Mouse (Mus musculus): ENCODE measurements around the gene Lrch4. TPM values are rescaled to one million over a fixed set of nuclear protein-coding genes. Genes with fewer than 3 reads are reported as not detected.

Gene Lrch4
- 10 to 100 TPM; 18.4 to 20.5 TPM for total RNA-seq (2021)

DNA sequence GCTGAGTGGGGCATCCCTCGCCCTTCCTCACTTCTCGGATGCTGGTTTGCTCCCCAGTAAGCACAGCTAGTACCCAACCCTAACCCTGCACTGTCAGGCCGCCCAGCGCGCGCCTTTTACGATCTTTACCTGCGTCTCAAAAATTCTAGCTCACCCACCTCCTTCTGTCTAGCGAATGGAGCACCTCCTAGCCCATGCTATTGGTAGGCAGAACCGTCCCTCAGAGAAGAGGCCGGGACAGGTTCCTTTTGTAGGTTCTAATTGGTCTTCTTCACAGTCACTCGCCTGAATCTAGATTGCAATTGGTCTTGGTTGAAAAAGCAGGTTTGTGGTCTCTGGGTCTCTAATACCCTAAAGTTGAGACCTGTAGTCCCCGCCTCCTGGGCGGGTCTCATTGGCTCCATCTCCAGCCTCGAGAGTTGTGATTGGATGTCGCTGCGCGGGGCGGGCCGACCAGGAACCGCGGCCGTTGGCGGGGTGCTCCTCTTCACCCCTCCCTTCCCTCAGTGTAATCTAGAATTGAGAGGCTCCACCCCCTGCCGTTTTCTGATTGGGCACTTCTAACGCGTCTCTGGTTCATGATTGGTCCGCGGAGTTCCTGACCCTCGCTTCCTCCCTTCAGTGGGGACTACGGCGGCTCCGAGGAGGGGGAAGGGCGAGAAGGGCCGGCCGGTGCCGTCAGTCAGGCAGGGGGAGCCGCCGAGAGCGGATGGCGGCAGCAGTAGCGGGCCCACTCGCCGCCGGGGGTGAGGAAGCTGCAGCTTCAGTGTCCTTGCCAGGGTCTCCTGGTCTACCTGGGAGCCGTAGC lies at the start of gene Lrch4, which contains the start of the genes Fbxo24 and Gm20605:
Gene Lrch4 (plus strand): TSS at position 624 of the 808 bp plus-strand sequence.
Gene Fbxo24 (minus strand): TSS at position 505 of the 808 bp plus-strand sequence.
Gene Gm20605 (plus strand): TSS at position 678 of the 808 bp plus-strand sequence.
- intact Hi-C loops (cut with DNase I): loop anchor here (5.0 kb wide), 1 partner anchor 41 kb away; no protein-coding TSS in a partner anchor
- DNase-seq: peak; percentile 96

DNA sequence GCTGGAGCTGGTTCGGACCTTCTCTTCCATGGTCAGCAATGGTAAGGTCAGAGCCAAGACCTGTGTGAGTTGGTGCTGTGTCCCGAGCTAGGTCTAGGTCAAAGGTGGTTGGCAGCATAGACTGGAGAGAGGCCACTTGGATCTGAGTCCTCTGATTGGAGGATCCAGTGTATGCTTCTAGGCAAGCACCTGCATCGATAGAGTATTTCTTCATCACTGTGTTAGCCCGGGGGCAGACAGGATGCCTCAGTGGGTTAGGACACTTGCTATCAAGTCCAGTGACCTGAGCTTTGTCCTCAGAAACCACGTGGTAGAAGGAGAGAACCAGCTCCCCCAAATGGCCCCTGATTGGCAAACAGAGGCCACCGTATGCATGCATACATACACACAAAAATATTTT lies 48.7 kb upstream of the Lrch4 start:
- no peak for DNase-seq
- intact Hi-C loops (cut with DNase I): no loop called here

DNA sequence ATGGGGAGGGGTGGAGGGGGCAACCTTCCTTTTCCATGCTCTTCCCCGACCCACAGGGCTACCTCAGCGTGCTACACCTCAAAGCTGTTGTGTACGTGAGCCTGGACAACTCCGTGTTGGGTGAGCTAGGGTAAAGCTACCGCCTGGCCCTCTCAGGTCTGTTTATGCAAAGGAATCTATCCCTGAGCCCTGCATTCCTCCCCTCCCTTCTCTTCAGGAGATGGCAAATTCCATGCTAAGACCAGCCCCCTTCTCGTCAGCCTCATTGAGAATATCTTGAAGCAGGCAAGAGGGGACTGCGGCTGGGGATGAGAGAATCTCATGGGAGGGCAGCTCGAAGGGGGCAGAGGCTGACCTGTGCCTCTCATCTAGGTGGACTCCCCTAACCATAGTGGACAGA lies 46.2 kb upstream of the Lrch4 start:
- DNase-seq: no peak
- intact Hi-C loops (cut with DNase I): no loop called here

DNA sequence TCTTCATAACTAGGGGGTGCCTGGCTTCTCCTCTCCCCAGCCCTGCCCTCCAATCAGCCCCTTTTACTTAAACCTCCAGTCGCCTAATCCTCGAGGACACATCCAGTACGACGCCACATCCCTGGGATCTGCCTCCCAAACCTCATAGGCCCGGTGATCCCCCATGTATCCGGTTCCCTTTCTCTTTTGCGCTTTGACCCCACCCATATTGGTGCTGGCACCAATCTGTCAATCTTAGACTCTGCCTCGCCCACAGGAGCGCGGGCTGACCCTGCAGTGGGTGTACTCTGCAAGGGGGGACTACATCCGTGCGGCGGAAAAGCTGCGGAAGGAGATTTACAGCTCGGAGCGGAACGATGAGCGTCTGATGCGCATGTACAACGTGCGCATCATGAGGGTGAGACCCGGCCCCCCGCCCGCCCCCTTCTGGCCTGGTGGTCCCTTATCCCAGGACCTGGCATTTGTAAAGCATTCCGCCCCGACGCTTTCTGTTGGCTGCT lies 45.2 kb upstream of the Lrch4 start:
- DNase-seq: peak; percentile 27 to 39
- intact Hi-C loops (cut with DNase I): loop anchor here (2.0 kb wide), 1 partner anchor 69 kb away; no protein-coding TSS in a partner anchor

DNA sequence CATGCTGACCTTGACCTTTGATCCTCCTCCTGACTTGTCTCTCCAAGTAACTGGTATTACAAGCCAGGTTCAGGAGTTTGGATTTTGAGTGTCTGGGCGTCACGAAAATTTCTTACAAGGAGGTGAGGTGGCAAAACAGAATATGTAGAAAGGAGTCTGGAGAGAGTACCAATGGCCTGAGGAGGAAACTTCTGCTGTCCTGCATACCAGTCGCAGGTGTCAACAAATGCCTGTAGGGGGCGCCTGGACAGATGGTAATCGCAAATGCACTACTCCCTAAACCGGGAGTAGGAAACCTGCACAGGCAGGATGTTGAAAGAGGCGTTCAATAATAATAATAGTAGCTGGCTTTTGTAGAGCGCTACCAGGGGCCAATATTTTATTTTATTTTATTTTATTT lies 43.9 kb upstream of the Lrch4 start:
- intact Hi-C loops (cut with DNase I): loop anchor here (2.0 to 5.0 kb wide), 4 partner anchors 42 to 172 kb away; partner anchors contain the start of genes Fbxo24, Gm20605 and Lrch4

DNA sequence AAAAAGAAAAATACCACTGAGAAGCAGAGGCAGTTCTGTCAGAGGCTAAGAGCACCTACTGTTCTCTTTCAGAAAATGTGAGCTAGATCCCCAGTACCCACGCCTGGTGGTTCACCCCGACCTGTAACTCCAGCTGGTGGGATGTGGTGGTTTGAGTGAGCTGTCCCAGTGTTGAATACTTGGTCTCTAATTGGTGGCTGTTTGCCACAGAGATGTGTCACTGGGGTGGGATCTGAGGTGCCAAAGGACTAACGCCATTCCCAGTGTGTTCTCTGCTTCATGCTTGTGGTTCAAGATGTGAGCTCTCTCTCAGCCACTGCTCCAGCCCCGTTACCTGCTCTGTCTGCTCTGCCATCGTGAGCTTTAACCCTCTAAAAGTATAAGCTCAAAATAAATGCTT lies 38.4 kb upstream of the Lrch4 start:
- intact Hi-C loops (cut with DNase I): no loop called here

More for the DNA sequence above, 43.9 kb upstream of the Lrch4 start:
- DNase-seq: peak; percentile 68 to 73

DNA sequence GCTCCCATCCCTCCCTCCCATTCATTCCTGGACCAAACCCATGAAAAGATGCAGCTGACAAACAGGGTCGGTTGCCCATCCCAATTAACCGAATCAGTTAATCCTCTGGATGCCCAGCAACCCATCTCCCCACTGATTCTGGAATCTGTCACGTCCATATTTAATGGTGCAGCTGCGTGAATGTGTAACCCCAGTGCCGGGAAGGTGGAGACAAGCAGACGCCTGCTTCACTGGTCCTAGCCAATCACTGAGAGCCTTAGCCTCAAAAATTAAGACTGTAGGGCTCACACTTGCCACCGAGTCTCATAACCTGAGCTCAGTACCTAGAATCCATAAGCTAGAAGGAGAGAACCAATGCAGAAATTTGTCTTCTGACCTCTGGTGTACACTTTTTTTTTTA lies 33.0 kb upstream of the Lrch4 start:
- intact Hi-C loops (cut with DNase I): no loop called here
- no peak for DNase-seq

More for the DNA sequence above, 38.4 kb upstream of the Lrch4 start:
- DNase-seq: no peak

DNA sequence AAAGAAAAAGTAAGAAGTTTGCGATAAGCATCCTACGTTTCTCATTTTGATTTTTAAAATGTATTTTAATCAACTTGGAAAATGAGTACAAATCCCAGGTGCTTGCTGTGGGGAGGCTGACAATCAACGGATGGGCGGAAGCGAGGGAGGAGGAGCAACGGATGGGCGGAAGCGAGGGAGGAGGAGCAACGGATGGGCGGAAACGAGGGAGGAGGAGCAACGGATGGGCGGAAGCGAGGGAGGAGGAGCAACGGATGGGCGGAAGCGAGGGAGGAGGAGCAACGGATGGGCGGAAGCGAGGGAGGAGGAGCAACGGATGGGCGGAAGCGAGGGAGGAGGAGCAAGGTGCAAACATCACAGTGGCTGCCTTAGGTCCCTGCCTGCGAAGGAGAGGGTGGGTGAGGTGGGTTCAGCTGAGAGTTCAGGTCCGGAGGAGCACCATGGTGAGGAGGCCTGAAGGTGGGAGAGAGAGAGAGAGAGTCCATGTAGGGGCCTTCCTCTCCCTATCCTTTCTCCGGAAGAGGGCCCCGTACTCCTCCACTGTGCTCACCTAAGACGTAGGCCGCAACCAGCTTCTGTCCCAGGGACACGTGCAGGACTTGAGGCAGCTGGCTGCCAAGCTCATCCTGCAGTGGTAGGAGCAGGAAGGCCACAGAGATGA lies 32.2 kb upstream of the Lrch4 start:
- intact Hi-C loops (cut with DNase I): no loop called here

DNA sequence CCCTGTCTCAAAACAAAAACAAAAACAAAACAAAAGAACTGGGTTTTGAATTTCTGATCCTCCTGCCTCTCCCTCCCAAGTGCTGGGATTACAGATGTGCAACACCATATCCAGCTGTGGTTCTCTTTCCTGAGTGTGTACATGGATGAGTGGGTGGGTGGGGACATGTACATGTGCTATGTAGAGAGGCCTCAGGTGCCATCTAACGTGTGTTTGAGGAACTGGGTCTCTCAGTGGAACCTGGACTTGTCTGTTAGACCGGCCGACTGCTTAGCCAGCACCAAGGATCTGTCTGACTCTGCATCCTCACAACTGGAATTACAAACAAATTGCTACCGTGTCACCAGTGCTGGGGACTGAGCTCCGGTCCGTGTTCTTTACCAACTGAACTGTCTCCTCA lies 31.3 kb upstream of the Lrch4 start:
- intact Hi-C loops (cut with DNase I): no loop called here
- DNase-seq: no peak

More for the DNA sequence above, 32.2 kb upstream of the Lrch4 start:
- no peak for DNase-seq

DNA sequence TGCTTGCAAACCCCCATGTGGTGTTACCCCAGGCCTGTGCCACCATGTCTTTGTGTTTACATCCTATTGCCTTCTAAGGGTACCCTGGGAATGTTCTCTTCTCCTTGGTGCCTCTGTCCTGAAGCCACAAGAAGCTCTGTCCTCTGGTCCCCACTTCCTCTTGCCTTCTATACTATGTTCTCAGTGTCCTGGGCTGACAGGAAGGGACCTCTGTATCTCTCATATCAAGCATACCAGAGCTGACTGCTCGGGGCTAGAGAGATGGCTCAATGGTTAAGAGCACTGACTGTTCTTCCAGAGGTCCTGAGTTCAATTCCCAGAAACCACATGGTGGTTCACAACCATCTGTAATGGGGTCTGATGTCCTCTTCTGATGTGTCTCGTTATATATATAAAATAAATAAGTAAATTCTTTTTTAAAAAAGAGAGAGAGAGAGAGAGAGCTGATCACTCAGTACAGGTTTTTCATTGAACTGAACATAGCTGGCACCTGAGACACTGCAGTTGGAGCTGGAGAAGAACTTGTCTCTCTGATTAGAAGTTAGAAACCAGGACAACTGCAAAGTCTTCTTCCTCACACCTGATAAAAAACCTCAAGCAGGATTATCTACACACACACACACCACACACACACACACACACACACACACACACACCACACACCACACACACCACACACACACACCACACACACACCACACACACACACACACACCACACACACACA lies 30.7 kb upstream of the Lrch4 start:
- no peak for DNase-seq
- intact Hi-C loops (cut with DNase I): no loop called here

DNA sequence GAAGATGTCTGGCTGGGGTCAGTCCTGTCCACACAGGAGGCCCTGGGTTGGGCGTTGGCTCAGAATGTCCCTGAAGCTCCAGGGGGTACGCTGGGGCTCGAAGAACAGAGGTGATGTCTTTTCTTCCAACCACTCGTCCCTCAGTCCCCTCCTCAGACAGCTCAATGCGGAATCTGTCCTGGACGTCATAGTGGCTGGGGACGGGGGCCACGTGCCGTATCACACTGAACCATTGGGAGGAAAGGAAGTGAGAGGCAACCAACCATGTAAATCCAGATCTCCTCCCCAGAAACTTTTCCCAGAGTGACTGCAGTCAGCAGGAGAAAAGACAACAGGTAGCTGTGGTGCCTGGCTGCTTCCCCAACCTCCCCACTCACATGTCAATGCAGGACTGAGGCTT lies 29.3 kb upstream of the Lrch4 start:
- DNase-seq: no peak
- intact Hi-C loops (cut with DNase I): no loop called here

DNA sequence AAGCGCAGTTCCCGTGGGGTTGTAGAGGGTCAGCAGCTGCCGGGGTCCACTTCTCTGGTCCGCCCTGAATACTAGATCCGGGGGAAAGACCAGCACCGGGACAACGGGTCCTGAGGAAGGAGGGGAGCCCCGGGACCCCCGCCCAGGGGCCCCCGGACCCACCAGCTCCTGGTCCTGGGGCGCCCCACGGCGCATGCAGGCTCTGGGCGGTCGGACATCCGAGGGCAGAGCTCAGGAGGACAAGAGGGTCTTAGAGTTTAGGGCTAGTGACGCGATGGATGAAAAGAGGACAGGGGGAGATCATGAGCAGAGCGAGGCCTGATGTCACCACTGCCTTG lies 28.7 kb upstream of the Lrch4 start:
- no peak for DNase-seq
- intact Hi-C loops (cut with DNase I): loop anchor here (2.0 to 5.0 kb wide), 2 partner anchors 67 to 142 kb away; partner anchors contain the start of genes Epo, Gnb2 and Nyap1

DNA sequence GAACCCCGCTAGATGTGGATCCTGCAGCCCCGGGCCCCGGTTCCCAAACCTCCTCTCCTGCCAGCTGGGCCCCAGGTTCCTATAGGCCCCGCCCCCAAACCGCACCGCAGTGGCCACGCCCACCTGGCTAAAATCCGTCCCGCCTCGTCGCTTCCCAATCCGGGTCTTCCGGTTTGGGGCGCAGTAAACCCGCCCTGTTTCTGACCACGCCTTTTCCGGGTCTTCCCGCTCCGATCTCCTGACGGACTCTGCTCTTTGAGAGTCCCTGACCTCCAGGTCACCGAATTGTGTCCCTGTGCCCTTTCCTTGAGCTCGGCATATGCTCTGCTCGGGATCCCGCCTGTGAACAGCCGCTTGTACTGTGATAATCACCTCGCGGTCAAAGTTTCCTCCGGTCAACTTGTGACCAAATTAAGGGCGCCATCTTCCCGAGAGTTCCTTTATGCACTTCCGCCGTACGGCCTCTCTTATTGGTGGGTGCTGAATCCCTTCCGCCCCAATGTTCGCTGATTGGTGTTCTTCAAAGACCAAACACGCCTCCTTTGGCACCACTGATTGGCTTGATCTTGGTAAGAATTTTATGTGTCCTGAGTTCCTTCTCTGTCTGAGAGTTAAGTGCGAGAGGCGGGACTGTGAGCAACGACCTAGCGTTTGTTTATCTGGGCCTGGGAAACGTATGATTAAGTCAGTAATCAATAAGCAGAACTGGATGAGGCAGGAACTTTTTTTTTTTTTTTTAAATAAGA lies 28.1 kb upstream of the Lrch4 start, which contains the start of gene Mospd3:
Gene Mospd3 (minus strand): TSS at position 440 of the 746 bp plus-strand sequence.
- intact Hi-C loops (cut with DNase I): loop anchor here (1.0 to 5.0 kb wide), 3 partner anchors 27 to 142 kb away; partner anchors contain the start of genes Epo, Gnb2 and Nyap1
- peak; percentile 97 to 98 for DNase-seq

DNA sequence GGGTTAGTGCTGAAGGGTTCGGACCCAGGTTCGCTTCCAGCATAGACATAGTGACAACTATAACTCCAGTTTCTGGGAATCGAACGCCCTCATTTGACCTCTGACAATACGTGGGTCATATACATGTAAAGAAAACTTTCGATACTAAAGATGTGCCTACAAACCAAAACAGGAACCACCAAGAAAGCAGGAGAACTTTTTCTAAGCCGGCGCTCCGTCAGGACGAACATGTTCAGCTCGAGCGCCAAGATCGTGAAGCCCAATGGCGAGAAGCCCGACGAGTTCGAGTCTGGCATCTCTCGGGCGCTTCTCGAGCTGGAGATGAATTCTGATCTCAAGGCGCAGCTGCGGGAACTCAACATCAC lies 27.6 kb upstream of the Lrch4 start:
- DNase-seq: peak; percentile 47 to 48
- intact Hi-C loops (cut with DNase I): loop anchor here (1.0 to 5.0 kb wide), 3 partner anchors 26 to 141 kb away; partner anchors contain the start of genes Epo, Gnb2 and Nyap1

DNA sequence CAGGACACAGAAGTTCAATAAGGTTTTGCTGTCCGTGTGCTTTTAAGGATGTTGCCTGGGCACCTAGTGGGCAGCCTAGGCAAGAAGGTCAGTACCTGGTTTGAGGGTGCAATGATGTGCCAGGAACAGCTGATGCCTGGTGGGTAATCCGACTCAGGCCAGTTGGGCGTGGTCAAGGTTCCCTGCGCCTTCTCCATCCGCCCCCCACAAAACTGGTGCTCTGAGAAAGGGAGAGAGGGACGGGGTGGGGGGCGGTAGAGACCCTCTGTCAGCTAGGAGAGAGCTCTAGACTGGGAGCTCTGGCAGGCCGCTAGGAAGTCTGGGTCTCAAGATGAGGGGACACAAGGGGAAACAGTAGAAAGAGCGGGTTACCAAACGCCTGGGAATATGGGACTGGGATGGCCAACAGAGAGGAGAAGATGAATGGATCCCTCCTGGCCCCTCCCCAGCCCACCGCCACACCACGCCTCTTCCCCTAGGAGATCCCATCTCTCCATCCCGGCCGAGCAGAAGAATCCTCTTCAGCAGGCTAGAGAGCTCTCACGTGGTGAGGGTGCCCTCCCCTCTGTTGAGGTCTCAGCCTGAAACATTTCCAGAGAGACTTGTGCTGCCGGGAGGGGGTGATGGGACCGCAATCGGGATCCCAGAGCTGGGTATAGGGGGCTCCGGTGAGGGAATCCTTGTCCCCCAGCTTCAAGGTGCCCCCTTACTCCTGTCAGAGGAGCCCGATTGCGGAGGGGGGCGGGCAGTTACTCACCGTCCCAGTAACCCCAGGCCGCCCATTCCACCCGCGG lies 20.9 kb upstream of the Lrch4 start:
- intact Hi-C loops (cut with DNase I): no loop called here

DNA sequence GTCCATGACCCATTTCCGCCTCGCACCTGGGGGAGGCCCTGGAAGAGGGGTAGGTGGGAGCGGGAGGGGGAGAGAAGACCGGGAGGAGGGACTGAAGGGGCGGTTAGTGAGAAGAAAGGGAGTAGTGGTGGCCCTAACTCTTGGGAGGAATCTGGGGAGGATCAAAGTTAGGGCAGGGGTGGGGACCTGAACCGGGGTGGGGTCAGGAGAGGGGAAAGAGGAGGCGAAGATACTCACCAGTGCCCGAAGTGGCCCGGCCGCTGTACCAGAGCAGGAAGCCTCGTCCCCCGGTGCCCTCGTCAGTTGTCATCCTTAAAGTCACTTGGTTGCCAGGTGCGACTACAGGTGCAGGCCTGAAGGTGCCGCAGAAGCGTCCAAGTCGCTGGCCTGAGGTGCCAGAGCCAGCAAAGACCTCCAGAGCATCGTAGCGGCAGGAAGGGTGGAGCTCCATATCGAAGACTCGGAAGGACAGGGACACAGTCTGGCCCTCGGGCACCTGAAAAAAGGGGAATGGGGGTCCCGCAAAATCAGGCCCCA lies 20.2 kb upstream of the Lrch4 start:
- intact Hi-C loops (cut with DNase I): no loop called here
- DNase-seq: no peak

More for the DNA sequence above, 20.9 kb upstream of the Lrch4 start:
- DNase-seq: no peak

DNA sequence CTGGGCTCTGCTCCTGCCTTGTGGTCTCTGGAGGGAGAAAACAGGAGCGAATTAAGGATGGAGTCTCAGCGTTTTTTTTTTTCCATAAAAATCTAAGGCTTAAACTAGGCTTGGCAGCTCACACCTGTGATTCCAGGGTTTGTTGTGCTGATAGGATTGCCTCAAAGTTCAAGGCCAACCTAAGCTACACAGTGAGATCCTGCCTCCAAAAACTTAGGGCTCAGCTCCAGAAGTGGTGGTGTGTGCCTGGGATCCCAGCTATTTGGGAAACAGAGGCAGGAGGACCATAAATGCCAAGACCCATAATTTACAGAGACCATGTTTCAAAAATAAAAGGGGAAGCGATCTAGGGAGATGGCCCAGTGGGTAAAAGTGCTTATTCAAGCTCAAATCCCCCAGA lies 19.6 kb upstream of the Lrch4 start:
- intact Hi-C loops (cut with DNase I): no loop called here
- DNase-seq: no peak

DNA sequence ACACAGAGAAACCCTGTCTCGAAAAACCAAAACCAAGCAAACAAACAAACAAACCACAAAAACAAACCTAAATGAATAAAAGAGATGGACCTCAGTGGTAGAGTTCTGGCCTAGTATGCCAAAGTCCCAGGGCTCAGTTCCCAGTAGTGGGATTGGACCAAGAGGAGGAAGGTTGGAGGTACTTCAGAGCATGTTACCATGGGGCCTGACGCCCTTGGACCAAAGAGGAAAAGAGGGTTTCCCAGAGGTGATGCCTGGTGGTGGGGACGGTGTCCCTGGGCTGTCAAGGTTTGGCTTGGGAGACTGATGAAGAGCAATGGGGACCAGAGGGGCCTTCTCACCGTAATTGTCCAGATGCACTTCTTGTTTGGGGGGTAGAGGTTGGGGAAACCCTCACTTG lies 18.9 kb upstream of the Lrch4 start:
- no peak for DNase-seq
- intact Hi-C loops (cut with DNase I): no loop called here
